Mouse (Mus musculus): ENCODE results near the gene Atg7.

The Atg7 gene

GRCm38 (mm10) chr6:114685412-114685811 lies 42.5 kb downstream of the Atg7 start:
- DNase-seq, result no peak

GRCm38 (mm10) chr6:114687035-114687434 lies 44.1 kb downstream of the Atg7 start:
- DNase-seq, result no peak

GRCm38 (mm10) chr6:114690661-114691060 lies 47.8 kb downstream of the Atg7 start:
- peak; percentile 68 to 80 for DNase-seq

- DNase-seq, result no peak
Observed at GRCm38 (mm10) chr6:114691530-114691929, 48.6 kb downstream of the Atg7 start.

- peak in 1 of 2 experiments; percentile 22 for DNase-seq
Observed at GRCm38 (mm10) chr6:114692691-114693090, 49.8 kb downstream of the Atg7 start.

- peak; percentile 71 to 78 for DNase-seq
Observed at GRCm38 (mm10) chr6:114697646-114698490, 55.0 kb downstream of the Atg7 start.

- no peak for DNase-seq
Observed at GRCm38 (mm10) chr6:114698578-114698977, 55.7 kb downstream of the Atg7 start.

- DNase-seq, result no peak
Observed at GRCm38 (mm10) chr6:114700704-114701103, 57.8 kb downstream of the Atg7 start.

- no peak for DNase-seq
Observed at GRCm38 (mm10) chr6:114707032-114707431, 64.1 kb downstream of the Atg7 start.

- DNase-seq, result no peak
Observed at GRCm38 (mm10) chr6:114712242-114713050, 69.5 kb downstream of the Atg7 start.

GRCm38 (mm10) chr6:114713538-114713937 lies 70.6 kb downstream of the Atg7 start:
- DNase-seq, result no peak

GRCm38 (mm10) chr6:114714654-114715053 lies 71.8 kb downstream of the Atg7 start:
- no peak for DNase-seq

- no peak for DNase-seq
Observed at GRCm38 (mm10) chr6:114715289-114716030, 72.6 kb downstream of the Atg7 start.

GRCm38 (mm10) chr6:114719100-114719499 lies 76.2 kb downstream of the Atg7 start:
- no peak for DNase-seq

GRCm38 (mm10) chr6:114719665-114720064 lies 76.8 kb downstream of the Atg7 start:
- DNase-seq, result no peak

GRCm38 (mm10) chr6:114722046-114722445 lies 79.1 kb downstream of the Atg7 start:
- DNase-seq, result no peak

GRCm38 (mm10) chr6:114723925-114724324 lies 81.0 kb downstream of the Atg7 start:
- DNase-seq, result peak; percentile 15 to 43

GRCm38 (mm10) chr6:114724351-114724750 lies 81.5 kb downstream of the Atg7 start:
- no peak for DNase-seq

GRCm38 (mm10) chr6:114725147-114725575 lies 82.3 kb downstream of the Atg7 start:
- DNase-seq, result no peak

- no peak for DNase-seq
Observed at GRCm38 (mm10) chr6:114726681-114727080, 83.8 kb downstream of the Atg7 start.

GRCm38 (mm10) chr6:114733156-114733555 lies 90.3 kb downstream of the Atg7 start:
- DNase-seq, result no peak

- no peak for DNase-seq
Observed at GRCm38 (mm10) chr6:114733681-114734080, 90.8 kb downstream of the Atg7 start.

GRCm38 (mm10) chr6:114735054-114735453 lies 92.2 kb downstream of the Atg7 start:
- no peak for DNase-seq
